Mouse (Mus musculus) cerebellum, postnatal 36 days (tissue): ENCODE results near the gene Gm49416.

ENCODE experiments used
- DNase-seq, 2 experiments: peaks; one replicate each; pipeline ENCODE4 v3.0.0; 2021 to 2022; ENCODE audit warnings: mixed read lengths in 2 of 2

The Gm49416 gene

GRCm38 (mm10) chr19:8921741-8922140 is 33.0 kb downstream of the Gm49416 start:
- DNase-seq = no peak

DNA sequence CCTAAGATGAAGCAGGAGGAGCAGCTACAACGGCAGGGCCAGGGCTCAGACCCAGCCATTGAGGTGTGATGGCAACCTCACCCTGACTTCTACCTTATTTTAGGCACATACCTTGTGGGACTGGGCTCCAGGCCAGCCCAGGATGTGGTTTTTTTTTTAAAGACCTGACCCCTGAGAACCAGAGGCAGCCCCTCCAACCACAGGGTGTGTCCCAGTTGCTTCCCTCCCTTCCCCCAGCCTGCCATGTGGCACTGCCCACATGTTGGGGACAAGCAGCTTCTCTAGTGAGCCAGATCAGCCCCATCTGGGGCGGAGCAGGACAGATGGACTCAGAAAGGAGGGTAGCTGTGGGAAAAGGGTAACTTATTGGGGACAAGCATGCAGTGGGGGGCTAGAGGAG is 38.0 kb downstream of the Gm49416 start:
- no peak for DNase-seq

- DNase-seq = no peak
Observed at GRCm38 (mm10) chr19:8927891-8928525, 39.3 kb downstream of the Gm49416 start.

- no peak for DNase-seq
Observed at GRCm38 (mm10) chr19:8928689-8929223, 40.0 kb downstream of the Gm49416 start.

DNA sequence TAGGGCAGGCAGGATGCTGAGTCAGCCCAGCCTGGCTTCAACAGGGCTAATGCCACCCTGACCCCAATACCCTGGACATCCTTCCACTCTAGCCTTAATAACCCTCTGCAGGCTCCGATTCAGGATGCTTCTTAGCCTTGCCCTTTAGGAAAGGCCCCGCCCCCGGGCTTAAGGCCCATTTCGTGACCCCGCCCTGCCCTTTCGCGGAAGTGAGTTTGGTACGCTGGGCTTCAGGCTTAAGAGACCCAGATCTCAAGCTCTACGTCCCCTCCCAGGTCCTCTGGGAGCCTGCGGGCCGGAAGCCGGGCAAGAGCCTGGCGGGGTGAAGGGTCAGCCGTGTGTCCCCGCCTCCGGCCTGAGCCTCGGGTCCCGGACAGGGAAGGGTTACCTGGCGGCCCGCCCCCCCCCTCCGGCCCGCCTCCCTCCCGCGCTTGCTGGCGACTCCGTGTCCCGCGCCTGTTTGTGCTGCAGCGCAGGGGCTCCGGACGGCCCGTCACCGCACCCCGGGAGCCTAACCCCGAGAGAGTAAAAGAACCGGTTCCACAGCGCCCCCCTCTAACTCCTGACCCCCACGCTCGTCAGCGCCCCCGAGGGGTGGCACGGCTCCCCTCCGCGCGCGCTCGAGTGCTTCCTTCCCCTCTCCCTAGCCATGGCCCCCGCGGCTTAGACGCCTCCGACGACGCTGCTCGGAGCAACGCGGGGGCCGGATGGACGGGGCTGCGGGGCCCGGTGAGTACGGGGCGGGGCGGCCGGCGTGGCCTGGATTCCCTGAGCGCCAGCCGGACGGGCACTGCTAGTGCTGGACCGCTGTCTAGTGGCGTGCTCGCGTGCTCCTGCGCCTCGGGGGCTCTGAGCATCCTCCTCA is 40.7 kb downstream of the Gm49416 start, which contains the start of the genes Rom1 and Eml3:
Gene Rom1 (minus strand): TSS at position 133 of the 865 bp plus-strand sequence.
Gene Eml3 (plus strand): TSS at position 329 of the 865 bp plus-strand sequence.
- peak; percentile 73 to 78 for DNase-seq

DNA sequence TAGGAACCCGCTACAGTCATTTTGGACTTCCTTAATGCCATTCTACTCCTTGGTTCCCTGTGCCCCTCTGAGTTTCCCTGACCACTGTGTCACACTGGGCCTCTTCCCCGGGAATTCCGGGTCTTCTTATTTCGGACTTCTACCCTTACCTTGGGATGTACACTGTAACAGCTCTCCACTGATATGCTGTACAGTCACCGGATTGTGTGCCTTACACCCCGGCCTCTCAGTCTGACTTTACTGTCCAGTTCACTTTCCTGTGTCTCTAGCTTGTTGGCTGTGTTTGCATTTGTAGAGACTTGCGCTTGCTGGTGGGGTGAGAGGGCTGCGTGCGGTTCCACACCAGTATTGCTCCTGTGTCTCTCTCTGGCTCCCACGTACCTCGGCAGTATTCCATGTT is 41.4 kb downstream of the Gm49416 start:
- DNase-seq = no peak

- no peak for DNase-seq
Observed at GRCm38 (mm10) chr19:8930771-8931170, 42.0 kb downstream of the Gm49416 start.

GRCm38 (mm10) chr19:8936736-8937135 is 48.0 kb downstream of the Gm49416 start:
- DNase-seq = no peak

GRCm38 (mm10) chr19:8940526-8941133 is 51.9 kb downstream of the Gm49416 start:
- no peak for DNase-seq

DNA sequence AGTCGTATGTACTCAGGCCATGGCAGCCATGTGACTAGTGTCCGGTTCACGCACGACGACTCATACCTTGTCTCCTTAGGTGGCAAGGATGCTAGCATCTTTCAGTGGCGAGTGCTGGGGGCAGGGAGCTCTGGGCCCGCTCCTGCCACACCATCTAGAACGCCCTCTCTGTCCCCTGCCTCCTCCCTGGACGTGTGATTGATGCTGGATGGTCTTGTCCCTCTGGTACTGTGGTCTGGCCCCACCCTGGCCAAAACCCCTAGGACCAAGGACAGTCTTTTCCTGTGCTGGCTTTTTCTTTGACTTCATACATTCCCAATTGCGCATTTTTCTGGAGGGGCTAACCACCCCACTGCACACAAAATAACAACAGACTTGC is 52.4 kb downstream of the Gm49416 start:
- no peak for DNase-seq

DNA sequence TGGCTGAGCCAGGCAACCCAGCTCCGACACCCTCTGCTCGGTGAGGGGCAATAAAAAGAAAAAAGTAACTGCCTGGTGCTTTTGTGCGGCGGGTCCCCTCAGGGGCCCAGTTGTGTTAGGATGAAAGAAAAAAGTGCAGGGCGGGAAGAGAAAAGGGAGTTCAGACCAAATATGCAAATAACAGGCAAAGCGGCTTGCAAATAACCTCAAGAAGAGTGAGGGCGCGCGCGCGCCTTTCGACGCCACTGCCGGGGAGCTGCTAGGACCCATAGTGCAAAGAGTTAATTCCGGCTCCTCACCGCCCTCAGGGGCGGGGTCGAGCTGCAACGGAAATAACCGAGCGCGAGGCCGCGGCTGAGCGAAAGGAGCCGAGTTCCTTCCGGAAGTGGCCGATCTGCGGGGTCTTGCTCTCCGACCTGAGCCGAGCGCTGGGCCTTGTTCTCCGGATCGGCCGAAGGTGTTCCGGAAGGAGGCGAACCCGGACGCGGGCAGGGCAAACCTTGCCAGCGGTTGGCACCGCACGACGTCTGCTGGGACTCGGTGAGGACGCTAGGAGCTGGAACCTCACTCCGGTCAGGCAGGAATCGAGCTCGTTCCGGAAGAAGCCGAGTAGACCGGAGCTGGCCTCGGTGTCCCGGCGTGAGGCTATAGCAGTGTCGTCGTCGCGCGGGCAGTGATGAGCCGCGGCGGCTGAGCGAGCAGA is 52.9 kb downstream of the Gm49416 start, which contains the start of gene Mta2:
Gene Mta2 (plus strand): TSS at position 361 of the 703 bp plus-strand sequence.
- peak; percentile 99 for DNase-seq

DNA sequence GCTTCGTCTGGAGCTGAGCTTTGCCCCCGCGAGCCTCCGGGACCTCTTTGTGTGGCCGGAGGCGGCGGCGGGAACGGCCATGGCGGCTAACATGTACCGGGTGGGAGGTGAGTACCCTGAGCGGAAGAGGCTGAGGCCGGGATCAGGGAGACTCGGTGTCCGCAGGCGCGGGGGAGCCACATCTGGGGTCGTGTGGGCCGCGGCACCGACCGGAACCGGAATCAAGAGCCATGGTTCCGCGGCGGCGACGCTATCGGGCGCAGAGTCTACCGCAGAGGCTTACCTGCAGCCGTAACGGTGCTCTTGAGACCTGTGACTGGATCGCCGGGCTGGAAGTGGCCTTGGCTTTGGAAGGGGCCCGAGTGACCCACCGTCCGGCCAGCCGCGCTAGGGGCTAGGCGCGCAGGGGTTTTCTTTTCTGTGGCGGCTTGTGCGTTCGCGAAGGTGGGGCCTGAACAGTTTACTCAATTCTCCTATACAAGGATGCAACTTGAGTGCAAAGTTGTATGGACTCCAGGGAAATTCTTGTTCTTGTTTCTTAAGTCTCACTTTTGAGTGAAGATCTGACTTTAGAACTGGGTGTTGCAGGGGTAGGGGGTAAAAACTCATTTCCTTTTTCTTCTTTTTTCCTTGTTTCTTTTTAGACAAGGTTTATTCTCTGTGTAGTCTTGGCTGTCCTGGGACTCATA is 53.7 kb downstream of the Gm49416 start:
- DNase-seq = peak in 1 of 2 experiments; percentile 62

DNA sequence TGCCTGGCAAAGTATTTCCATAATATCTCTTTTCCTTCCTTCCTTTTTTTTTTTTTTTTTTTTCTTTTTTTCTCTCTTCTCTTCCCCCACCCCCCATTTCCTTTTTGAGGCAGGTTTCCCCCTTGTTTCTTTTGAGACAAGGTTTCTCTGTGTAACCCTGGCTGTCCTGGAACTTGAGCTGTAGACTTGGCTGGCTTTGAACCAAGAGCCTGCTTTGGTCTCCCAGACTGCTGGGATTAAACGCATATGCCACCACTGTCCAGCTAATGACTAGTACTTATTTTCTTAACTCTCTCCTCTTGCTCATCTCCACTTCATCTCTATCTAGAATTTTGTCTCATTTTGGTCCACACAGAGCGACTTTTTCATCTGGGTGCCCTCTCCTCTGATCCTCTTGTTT is 54.3 kb downstream of the Gm49416 start:
- DNase-seq = no peak

- DNase-seq = no peak
Observed at GRCm38 (mm10) chr19:8944062-8944461, 55.3 kb downstream of the Gm49416 start.

GRCm38 (mm10) chr19:8944750-8945149 is 56.0 kb downstream of the Gm49416 start:
- peak in 1 of 2 experiments; percentile 36 for DNase-seq
